Mouse (Mus musculus): Measurements from ENCODE around the gene Zer1.

GRCm38 (mm10) chr2:30130156-30130555, 5.8 kb upstream of the Zer1 start:
- no peak for TF ChIP-seq GATA1 (IDR thresholded peaks at IDR 0.05; ENCODE audit: low read length)
- no peak for TF ChIP-seq TAL1 (IDR thresholded peaks at IDR 0.05; ENCODE audit: low read length)

Data from erythroblast, embryonic 14.5 days (primary cell).